Mouse (Mus musculus): ENCODE results near the gene Ppfia1. TPM values are rescaled to one million over a fixed set of nuclear protein-coding genes. Genes with fewer than 3 reads are reported as not detected.

The Ppfia1 gene
- total RNA-seq (2015; ENCODE audit: low replicate concordance) (21.3 and 40.3 TPM in 2 replicates), total RNA-seq (2017; ENCODE audit: low replicate concordance) (19.7 and 31.7 TPM in 2 replicates)

DNA sequence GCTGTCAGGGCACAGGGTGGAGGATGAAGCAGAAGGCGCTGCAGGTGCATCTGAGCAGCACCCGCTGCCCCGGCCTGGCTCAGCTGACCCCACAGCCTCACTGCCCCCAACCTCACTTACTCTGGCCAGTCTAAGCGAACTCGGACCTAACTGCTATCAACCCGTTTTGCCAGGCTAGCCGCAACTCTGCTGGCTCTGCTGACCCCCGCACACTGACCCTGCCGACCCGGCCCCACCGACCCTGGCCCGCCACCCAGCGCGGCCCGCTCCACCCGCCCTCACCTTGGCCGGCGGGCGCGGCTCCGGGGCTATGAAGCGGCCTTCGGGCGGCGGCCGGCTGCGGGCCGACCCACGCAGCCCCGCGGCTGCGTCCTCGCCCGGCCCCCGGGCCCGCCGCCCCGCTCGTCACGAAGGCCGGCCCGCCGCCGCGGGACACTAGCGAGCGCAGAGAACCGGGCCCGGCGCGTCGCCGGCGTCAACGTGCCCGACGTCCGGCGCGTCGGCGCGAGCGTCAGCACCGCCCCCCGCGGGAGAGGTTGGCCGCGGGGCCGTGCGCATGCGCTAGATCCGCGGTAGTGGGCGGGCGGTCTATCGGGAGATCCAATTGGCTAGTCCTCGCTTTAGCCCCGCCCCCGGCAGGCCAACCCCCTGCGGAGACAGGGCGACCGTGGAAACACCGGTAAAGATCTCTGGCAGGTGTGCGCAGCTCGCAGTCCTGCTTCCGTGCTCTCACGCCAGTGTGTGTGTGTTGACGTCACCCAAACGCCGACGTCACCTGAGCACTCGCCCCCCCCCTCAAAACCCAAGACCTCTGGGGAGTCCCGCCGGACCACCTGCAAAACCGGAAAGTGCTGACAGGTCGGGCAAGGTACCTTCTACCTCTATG is at the start of gene Ppfia1:
Gene Ppfia1, minus strand, starts transcription at position 493 of the 886 bp plus-strand sequence.
- ATAC-seq (replicated peaks; ENCODE audit: low FRiP score, poor library complexity, severe bottlenecking): peak; percentile 93

DNA sequence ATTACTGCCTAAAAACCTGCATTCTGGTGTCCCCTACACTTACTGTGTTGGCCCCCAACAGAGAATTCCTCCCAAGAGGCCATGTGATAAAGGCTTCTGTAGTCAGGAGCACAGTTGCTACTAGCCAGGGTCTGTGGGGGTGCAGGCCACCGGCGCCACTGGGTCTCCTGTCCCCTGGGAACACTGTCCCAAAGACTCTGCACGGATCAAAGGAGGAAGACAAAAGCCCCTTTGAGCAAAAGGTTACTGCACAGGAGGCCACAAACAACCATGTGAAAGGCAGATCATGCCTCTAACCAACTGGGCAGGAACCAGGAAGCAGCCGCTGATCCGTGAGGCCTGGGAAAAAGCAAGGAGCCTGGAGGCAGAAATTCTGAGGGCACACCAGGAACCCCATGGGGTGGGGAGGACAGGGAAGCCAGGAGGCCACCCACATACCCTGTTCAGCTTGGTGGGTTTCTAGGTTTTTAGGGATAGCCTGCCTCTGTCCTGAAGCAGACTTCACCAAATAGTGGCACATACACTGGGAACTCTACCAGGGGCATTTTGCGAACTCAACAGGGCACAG is 46.9 kb upstream of the Ppfia1 start:
- ATAC-seq (replicated peaks; ENCODE audit: low FRiP score, poor library complexity, severe bottlenecking): no peak

DNA sequence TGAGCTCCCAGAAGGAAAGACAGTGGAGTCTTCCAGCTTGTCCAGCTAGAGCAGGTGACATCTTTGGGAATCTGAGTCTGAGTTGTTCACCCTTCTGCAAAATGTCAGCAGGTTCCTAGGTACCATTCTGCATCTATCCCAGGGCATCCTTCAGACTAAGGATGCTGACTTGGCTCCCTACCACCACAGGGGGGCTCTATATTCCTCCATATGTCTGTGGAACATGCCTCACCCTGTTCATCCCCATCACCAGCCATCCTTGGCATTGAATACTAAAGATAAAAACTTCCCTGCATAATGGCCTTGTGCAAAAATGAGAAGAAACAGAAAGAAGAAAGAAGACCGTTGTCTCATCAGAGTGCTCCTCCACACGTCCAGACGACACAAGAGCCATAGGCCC is 36.0 kb upstream of the Ppfia1 start:
- ATAC-seq (replicated peaks; ENCODE audit: low FRiP score, poor library complexity, severe bottlenecking): no peak

DNA sequence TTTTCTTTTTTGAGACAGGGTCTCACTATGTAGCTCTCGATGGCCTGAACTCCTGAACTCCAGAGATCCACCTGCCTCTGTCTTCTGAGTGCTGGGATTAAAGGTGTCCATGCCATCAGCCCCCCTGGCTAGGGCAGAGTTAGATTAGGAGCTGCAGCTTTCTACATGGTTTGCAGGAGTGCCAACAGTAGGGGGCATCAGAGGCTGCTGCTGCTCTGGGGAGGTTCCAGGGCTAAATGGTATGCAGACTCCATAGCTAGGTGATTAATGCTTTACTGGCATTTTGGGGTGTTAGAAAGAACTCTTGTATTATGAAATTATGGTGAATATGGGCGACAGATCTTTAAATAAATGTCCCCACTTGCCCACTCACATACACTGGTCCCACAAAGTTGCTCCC is 33.8 kb upstream of the Ppfia1 start:
- no peak for ATAC-seq (replicated peaks; ENCODE audit: low FRiP score, poor library complexity, severe bottlenecking)

DNA sequence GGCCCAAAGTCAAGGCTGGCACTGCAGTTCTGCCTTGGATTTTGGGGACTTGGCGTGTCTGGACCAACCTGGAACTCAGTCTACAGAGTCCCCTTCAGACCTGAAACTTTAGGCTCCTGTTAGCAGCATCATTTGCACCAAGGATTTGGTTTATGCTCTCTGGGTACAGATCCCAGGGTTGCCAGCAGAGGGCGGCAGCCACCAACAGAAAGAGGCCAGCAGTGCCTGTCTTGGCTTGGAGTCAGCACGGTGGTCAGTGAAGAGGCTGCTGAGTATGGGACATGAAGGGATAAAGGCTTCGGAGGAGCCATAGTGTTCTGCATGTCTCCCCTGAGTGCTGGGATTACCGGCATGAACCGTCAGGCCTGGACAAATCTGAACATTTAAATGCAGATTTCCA is 32.1 kb upstream of the Ppfia1 start:
- ATAC-seq (replicated peaks; ENCODE audit: low FRiP score, poor library complexity, severe bottlenecking): no peak

DNA sequence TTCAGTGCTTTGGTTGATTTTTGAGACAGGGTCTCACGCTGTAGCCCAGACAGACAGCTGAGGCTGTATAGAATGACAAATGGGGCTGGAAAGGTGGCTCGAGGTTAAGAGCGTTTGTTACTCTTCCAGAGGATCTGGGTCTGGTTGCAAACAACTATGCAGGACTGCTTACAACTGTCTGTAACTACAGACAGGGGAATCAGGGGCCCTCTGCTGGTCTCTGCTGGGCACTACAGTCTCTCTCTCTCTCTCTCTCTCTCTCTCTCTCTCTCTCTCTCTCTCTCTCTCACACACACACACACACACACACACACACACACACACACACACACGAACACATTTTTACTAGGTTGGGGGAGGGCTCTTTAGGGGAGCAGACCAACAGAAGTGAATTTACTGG is 30.1 kb upstream of the Ppfia1 start:
- ATAC-seq (replicated peaks; ENCODE audit: low FRiP score, poor library complexity, severe bottlenecking): no peak

DNA sequence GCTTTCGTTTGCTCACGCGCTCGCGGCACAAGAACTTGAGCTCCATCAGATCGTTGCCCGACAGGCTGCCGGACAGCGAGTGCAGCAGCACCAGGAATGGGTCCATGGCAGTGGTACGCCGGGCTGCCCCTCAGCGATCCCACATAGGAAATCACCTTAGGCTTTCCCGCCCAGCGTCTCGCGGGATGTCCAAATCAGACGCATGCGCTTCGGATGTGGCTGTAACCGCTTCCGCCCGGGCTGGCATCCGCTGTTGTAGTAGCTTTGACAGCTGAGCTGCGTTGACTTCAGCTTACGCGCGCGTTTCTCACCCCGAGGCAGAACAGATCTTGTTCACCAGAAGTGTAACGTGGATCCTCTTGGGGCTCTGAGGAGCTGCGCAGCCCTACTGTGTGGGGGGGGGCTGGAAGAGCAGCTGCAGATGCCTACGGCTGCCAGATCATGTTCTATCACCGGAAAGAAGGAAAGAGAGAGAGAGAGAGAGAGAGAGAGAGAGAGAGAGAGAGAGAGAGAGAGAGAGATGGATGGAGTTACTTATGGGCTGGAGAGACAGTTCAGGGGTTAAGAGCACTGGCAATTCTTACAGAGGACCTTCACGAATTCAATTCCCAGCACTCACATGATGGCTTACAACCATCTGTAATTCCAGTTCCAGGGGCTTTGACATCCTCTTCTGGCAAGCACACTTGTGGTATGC is 28.9 kb upstream of the Ppfia1 start, which contains the start of gene Fadd:
Gene Fadd, minus strand, starts transcription at position 180 of the 697 bp plus-strand sequence.
- ATAC-seq (replicated peaks; ENCODE audit: low FRiP score, poor library complexity, severe bottlenecking): peak; percentile 72

DNA sequence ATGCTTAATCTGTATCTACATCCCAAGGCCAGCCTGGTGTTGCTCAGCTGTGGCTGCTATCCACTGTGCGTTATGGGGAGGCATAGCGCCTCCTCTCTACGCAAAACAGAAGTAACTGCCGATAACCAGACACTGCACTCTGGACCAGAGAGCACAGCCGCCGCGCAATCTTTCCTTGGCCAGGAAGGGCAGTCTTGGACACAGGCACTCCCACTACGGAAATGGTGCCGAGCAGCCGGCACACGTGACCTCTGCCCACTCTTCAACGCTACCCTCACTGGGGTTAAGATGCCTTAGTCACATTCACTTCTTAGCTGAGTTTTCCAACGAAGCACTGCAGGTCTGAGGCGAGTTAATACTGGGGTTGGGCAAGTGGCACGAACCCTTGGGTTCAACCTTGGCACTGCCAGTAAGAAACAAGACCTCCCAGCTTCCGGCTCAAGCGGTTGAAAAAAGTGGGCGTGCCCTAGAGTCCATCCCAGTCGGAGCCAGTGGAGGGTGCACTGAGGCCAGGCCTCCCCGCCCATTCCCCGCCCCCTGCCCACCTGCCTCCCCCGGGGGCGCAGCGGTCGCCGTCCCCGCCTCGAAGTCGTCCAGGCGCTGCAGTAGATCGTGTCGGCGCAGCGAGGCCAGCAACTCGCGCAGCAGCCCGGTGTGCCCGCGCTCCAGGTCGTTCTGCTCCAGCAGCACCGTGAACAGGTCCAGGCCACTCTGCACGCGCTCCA is 28.2 kb upstream of the Ppfia1 start:
- ATAC-seq (replicated peaks; ENCODE audit: low FRiP score, poor library complexity, severe bottlenecking): peak; percentile 69

DNA sequence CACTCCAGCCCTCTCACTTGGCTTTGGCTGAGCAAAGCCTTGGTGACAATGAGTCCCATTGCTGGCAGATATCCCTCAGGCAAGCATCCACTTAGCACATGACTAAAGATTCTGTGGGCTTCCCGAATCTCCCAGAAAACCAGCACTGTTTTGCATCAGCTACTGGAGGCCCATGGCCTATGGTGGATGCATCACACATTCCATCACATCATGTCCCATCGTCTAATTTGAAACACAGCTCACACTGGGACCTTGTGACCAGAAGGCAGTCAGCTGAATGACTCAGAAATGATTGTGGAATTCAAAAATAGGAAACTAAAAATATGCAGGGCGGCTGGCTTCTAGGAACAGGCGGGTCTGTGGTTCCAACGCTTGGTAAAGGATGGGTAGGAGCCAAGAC is 24.3 kb upstream of the Ppfia1 start:
- no peak for ATAC-seq (replicated peaks; ENCODE audit: low FRiP score, poor library complexity, severe bottlenecking)

DNA sequence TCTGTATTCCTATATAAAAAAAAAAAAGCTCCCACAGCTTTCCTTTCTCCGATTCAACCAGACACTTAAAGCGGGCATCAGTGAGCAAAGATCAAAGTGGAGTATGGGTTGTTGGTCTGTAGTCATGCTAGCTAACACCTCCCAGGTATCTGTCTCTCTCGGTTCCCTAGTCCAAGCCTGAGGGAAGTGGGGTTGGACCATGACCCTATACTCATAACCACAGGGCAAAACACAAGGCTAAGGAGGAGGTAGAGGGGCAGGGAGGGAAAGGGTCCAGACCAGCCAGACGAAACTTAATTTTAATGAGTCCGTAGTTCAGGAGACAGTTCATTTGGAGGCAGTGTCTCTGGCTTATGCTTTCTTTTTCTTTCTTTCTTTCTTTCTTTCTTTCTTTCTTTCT is 18.7 kb upstream of the Ppfia1 start:
- ATAC-seq (replicated peaks; ENCODE audit: low FRiP score, poor library complexity, severe bottlenecking): no peak

DNA sequence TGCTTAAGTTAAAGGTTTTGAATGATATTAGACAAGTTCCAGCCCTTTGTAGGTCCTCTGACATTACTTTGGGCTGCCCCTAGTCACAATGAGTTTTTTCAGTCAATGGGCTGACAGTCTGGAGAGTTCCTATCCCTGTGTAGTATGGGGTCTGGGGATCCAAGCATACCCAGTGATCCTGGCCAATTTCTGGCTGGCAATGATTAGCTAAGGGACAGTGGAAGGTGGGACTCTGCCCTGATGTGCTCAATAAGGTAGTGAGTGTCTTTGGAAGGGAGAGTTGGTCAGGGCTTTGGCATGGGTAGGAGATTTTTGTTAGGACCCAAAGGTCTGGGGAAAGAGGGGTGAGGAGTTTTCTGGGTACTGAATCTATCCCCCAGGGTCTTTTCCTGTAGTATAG is 18.1 kb upstream of the Ppfia1 start:
- no peak for ATAC-seq (replicated peaks; ENCODE audit: low FRiP score, poor library complexity, severe bottlenecking)

DNA sequence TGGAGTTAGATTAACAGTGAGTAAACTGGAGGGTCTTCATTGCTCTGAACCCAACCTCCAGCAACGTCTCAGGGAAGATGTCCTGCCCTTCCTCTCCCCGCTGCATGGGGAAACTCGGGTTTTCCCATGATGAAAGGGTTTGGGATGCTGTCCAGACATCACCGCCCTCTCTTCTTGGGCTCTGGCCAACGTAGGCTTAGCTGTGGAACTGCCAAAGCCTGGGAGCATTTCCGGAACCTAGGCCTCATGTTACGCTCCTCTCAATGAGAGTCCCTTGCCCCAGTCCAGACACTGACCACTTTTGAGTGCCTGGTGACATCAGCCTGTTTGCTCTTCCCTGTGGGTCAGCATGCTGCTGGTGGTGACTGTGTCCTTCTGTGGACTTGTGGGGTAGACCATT is 15.9 kb upstream of the Ppfia1 start:
- ATAC-seq (replicated peaks; ENCODE audit: low FRiP score, poor library complexity, severe bottlenecking): no peak

DNA sequence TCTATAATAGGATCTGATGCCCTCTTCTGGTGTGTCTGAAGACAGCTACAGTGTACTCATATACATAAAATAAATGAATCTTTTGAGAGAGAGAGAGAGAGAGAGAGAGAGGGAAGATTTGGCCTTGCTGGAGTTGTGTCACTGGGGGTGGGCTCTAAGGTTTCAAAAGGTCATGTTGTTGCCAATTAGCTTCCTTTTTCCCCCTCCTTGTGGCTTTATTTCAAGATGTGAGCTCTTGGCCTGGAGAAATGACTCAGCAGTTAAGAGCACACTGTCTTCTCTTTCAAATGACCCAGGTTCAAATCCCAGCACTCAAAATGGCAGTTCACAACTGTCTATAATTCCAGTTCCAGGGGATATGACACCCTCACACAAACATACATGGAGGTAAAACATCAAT is 14.6 kb upstream of the Ppfia1 start:
- no peak for ATAC-seq (replicated peaks; ENCODE audit: low FRiP score, poor library complexity, severe bottlenecking)

DNA sequence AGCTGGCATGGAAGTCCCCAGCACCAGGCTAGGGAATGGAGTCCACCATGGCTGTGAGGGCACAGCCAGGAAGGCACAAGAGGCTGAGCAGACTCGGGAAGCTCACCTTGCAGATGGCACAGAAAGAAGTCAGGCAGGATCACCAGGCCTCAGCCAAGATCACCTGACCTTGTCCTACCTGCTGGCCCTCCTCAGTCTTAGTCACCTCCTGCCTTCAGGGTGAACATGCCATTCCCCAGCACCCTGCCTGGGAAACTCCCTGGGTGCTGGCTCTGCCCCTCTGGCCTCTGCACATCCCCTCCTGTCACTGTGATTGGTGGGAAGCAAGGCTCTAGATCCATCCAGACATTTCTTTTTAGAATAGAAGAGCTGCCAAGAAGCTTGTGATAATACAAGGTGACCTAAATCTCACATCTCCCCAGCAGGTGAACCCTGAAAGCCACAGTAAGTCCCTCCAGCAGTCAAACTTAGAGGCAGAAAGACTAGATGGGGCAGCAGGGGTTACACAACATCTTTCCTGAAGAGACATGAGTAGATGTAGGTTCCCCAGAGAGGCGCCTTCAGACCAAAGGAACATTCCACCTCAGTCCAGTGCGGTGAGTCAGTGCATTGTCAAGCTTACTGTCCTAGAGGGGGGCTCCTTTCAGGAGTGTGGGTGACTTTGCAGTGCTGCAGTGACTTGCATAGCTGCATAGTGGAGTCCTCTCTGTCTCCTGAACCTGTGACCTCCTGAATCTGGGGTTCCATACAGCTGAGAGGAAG is 13.6 kb upstream of the Ppfia1 start:
- ATAC-seq (replicated peaks; ENCODE audit: low FRiP score, poor library complexity, severe bottlenecking): no peak

DNA sequence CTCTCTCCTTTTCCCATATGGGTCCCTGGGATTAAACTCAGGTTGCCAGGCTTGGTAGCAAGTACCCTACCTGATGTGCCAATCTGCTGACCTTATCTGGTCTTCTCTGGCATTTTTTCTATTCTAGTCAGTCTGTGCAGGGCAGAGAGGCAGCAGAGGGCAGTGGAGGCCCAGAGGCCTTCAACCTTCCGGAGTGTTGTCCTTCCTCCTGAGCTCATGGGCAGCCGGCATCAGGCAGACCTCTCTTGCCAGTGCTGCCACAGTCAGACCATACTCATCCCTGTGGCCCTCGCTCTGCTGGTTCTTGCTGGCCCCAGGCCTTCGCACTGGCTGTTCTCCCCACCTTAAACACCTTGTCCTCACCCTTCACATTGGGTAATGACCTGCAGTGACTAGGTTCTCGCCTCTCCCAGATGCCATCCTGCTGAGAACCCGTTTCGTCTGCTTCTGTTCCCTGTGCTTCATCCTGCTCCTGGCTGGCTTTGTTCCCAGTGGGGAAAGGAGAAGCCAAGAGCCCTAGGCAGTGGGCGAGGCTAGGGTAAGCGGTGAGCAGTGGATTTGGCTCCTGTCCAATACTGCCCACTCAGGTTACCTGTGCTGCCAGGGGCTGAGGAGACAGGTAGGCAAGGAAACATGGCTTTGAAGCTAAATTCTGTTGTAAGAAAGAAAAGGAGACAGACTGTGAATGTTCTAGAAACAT is 10.1 kb upstream of the Ppfia1 start:
- ATAC-seq (replicated peaks; ENCODE audit: low FRiP score, poor library complexity, severe bottlenecking): no peak

DNA sequence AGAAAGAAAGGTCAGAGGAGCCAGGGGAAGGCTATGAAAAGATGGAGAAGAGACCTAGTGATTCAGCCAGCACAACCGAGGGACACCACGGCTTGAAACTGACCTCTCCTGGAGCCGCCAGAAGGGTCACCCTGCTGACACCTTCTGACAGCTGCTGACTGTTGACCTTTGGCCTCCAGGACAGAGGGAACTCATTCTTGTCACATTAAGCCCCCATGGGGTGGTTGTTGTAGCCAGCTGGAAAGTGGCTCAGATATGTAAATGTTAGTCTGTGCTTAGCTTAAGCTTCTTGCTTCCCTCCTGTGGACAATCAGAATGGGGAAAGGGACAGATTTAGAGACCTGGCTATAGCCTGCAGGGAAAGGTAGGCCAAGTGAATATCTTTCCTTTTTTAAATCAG is 8.5 kb upstream of the Ppfia1 start:
- ATAC-seq (replicated peaks; ENCODE audit: low FRiP score, poor library complexity, severe bottlenecking): no peak

DNA sequence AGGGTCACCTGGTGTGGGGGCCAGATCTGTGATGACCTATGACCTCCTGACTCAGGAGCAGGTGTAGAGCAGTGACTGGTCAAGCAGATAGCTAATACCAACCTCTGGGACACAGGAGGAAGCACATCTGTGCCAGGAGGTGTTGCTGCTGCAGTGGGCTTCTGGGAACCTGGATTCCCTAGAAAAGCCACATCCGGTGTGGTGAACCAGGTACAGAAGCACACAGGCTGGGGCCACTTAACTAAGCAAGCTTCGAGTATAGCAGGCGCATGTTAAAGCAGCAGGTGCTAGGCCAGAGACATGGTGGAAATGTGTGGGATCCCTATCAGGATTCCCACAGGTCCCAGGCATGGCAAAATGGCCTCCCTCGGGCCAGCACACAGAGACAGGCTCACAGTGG is 7.1 kb upstream of the Ppfia1 start:
- no peak for ATAC-seq (replicated peaks; ENCODE audit: low FRiP score, poor library complexity, severe bottlenecking)

DNA sequence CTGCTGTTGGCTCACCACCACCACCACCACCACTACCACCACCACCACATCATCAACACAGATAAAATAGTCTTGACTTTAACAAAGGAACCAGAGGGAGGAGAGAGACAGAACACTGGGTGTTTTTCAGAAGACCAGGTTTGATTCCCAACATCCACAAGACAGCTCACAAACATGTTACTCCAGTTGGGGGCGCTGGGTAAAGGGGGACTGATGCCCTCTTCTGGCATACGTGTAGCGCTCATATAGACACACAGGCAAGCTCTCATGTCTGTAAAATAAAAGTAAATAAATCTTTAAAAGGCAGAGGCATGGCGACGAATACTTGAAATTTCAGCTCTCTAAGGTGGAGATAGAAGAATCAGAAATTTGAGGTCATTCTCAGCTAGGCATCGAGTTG is 5.0 kb upstream of the Ppfia1 start:
- no peak for ATAC-seq (replicated peaks; ENCODE audit: low FRiP score, poor library complexity, severe bottlenecking)

DNA sequence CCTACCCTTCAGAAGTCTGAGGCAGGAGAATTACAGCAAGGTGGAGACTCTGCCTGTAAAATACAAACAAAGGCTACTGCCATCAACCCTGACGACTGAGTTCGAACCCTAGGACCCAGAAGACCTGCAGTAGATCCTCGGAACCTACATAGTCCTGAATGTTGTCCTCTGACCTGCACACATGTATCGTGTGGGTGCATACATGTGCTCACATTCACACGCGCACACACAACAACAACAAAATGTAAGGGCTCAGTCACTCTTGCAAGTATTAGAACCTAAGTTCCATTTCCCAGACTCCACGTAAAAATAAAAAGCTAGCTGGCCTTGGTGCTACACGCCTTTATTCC is 569 bp upstream of the Ppfia1 start:
- ATAC-seq (replicated peaks; ENCODE audit: low FRiP score, poor library complexity, severe bottlenecking): peak; percentile 34

All from erythroblast, adult 5-6 weeks (primary cell).